Mouse (Mus musculus) heart, postnatal 0 days (tissue): ENCODE measurements at regions not wholly inside any gene's neighbourhood (a gene's known extent, or its start where the extent isn't known, plus 50 kb on each side); places are given as distances from the start of the nearest gene placed in this dataset.

Experiments used
- CTCF ChIP-seq: IDR thresholded peaks from 2 replicates; pipeline ENCODE4 v1.5.1; 2016; ENCODE audit warnings: antibody characterized with exemption, control low read depth, low read depth
- EP300 ChIP-seq: IDR thresholded peaks from 2 replicates; pipeline ENCODE4 v1.6.1; 2016; ENCODE audit warnings: antibody characterized with exemption, low read depth

GRCm38 (mm10) chr1:177647876-177648275 is 81.7 kb upstream of the 1700016C15Rik start:
- TF ChIP-seq CTCF (no peak), EP300 (no peak)
